Mouse (Mus musculus): Measurements from ENCODE around the gene St6galnac5. TPM values are rescaled to one million over a fixed set of nuclear protein-coding genes. Genes with fewer than 3 reads are reported as not detected.

St6galnac5 gene
- polyA plus RNA-seq, 1 experiment from 2014 or later = 1.1 TPM

GRCm38 (mm10) chr3:152942985-152943384 is 39.1 kb downstream of the St6galnac5 start:
- no peak overlapping the region for H3K4me3 ChIP-seq (ENCODE audit: low read length)
- 80% methylated on average over 11 of the region's 11 CpGs for WGBS
- no peak for ATAC-seq (ENCODE audit: low FRiP score, low TSS enrichment)
- no peak overlapping the region for H3K4me2 ChIP-seq (replicated peaks; ENCODE audit: low read depth, low read length)
- H3K9ac ChIP-seq (ENCODE audit: low read depth, low read length) = no peak overlapping the region
- no peaks in the 10 kb centered on the region for H3K36me3 ChIP-seq (ENCODE audit: control insufficient read depth, insufficient read depth, low read length)
- H3K27me3 ChIP-seq (ENCODE audit: control insufficient read depth, insufficient read depth, low read length) = no peaks in the 10 kb centered on the region
- H3K27ac ChIP-seq (ENCODE audit: low read depth, low read length) = no peak overlapping the region
- H3K4me1 ChIP-seq (ENCODE audit: control insufficient read depth, insufficient read depth, low read length) = no peaks in the 10 kb centered on the region
- no peaks in the 10 kb centered on the region for H3K9me3 ChIP-seq (ENCODE audit: control insufficient read depth, low read length)

GRCm38 (mm10) chr3:152941671-152942070 is 40.4 kb downstream of the St6galnac5 start:
- H3K4me1 ChIP-seq (ENCODE audit: control insufficient read depth, insufficient read depth, low read length) = no peaks in the 10 kb centered on the region
- H3K9ac ChIP-seq (ENCODE audit: low read depth, low read length) = no peak overlapping the region
- ATAC-seq (ENCODE audit: low FRiP score, low TSS enrichment) = no peak
- H3K9me3 ChIP-seq (ENCODE audit: control insufficient read depth, low read length) = no peaks in the 10 kb centered on the region
- 67% methylated on average over 5 of the region's 5 CpGs for WGBS
- H3K4me3 ChIP-seq (ENCODE audit: low read length) = no peak overlapping the region
- H3K36me3 ChIP-seq (ENCODE audit: control insufficient read depth, insufficient read depth, low read length) = no peaks in the 10 kb centered on the region
- no peak overlapping the region for H3K4me2 ChIP-seq (replicated peaks; ENCODE audit: low read depth, low read length)
- no peaks in the 10 kb centered on the region for H3K27me3 ChIP-seq (ENCODE audit: control insufficient read depth, insufficient read depth, low read length)
- no peak overlapping the region for H3K27ac ChIP-seq (ENCODE audit: low read depth, low read length)

- Histone ChIP-seq H3K4me1 (ENCODE audit: control insufficient read depth, insufficient read depth, low read length) (no peaks in the 10 kb centered on the region), H3K9ac (ENCODE audit: low read depth, low read length) (no peak overlapping the region), H3K4me3 (ENCODE audit: low read length) (no peak overlapping the region), H3K4me2 (replicated peaks; ENCODE audit: low read depth, low read length) (no peak overlapping the region), H3K27ac (ENCODE audit: low read depth, low read length) (no peak overlapping the region), H3K9me3 (ENCODE audit: control insufficient read depth, low read length) (no peaks in the 10 kb centered on the region), H3K27me3 (ENCODE audit: control insufficient read depth, insufficient read depth, low read length) (no peaks in the 10 kb centered on the region), H3K36me3 (ENCODE audit: control insufficient read depth, insufficient read depth, low read length) (no peaks in the 10 kb centered on the region)
- ATAC-seq (ENCODE audit: low FRiP score, low TSS enrichment) = no peak
- 96% methylated on average over 3 of the region's 3 CpGs for WGBS
Measured at GRCm38 (mm10) chr3:152936313-152936712, 45.7 kb downstream of the St6galnac5 start.

GRCm38 (mm10) chr3:152933737-152934136 is 48.3 kb downstream of the St6galnac5 start:
- WGBS = 94% methylated on average over 3 of the region's 3 CpGs
- H3K9ac ChIP-seq (ENCODE audit: low read depth, low read length) = no peak overlapping the region
- ATAC-seq (ENCODE audit: low FRiP score, low TSS enrichment) = no peak
- no peaks in the 10 kb centered on the region for H3K36me3 ChIP-seq (ENCODE audit: control insufficient read depth, insufficient read depth, low read length)
- H3K4me1 ChIP-seq (ENCODE audit: control insufficient read depth, insufficient read depth, low read length) = no peaks in the 10 kb centered on the region
- H3K4me3 ChIP-seq (ENCODE audit: low read length) = no peak overlapping the region
- H3K9me3 ChIP-seq (ENCODE audit: control insufficient read depth, low read length) = no peaks in the 10 kb centered on the region
- no peaks in the 10 kb centered on the region for H3K27me3 ChIP-seq (ENCODE audit: control insufficient read depth, insufficient read depth, low read length)
- H3K27ac ChIP-seq (ENCODE audit: low read depth, low read length) = no peak overlapping the region
- no peak overlapping the region for H3K4me2 ChIP-seq (replicated peaks; ENCODE audit: low read depth, low read length)

GRCm38 (mm10) chr3:152932544-152932943 is 49.5 kb downstream of the St6galnac5 start:
- WGBS = 84% methylated on average over 2 of the region's 2 CpGs
- H3K27me3 ChIP-seq (ENCODE audit: control insufficient read depth, insufficient read depth, low read length) = no peaks in the 10 kb centered on the region

GRCm38 (mm10) chr3:152932096-152932495 is 50.0 kb downstream of the St6galnac5 start:
- H3K27me3 ChIP-seq (ENCODE audit: control insufficient read depth, insufficient read depth, low read length) = no peaks in the 10 kb centered on the region
- ATAC-seq (ENCODE audit: low FRiP score, low TSS enrichment) = no peak
- no peak overlapping the region for H3K27ac ChIP-seq (ENCODE audit: low read depth, low read length)
- WGBS = 65% methylated on average over 4 of the region's 4 CpGs
- H3K4me3 ChIP-seq (ENCODE audit: low read length) = no peak overlapping the region
- H3K9ac ChIP-seq (ENCODE audit: low read depth, low read length) = no peak overlapping the region
- 0 out of 2 replicates have a peak, but pooled peaks cover 3% of the 10 kb centered on the region for H3K4me1 ChIP-seq (ENCODE audit: control insufficient read depth, insufficient read depth, low read length)
- H3K4me2 ChIP-seq (replicated peaks; ENCODE audit: low read depth, low read length) = no peak overlapping the region
- H3K9me3 ChIP-seq (ENCODE audit: control insufficient read depth, low read length) = no peaks in the 10 kb centered on the region
- no peaks in the 10 kb centered on the region for H3K36me3 ChIP-seq (ENCODE audit: control insufficient read depth, insufficient read depth, low read length)

More at GRCm38 (mm10) chr3:152932544-152932943, 49.5 kb downstream of the St6galnac5 start:
- no peak overlapping the region for H3K4me2 ChIP-seq (replicated peaks; ENCODE audit: low read depth, low read length)
- ATAC-seq (ENCODE audit: low FRiP score, low TSS enrichment) = no peak
- no peak overlapping the region for H3K4me3 ChIP-seq (ENCODE audit: low read length)
- H3K36me3 ChIP-seq (ENCODE audit: control insufficient read depth, insufficient read depth, low read length) = no peaks in the 10 kb centered on the region
- no peak overlapping the region for H3K9ac ChIP-seq (ENCODE audit: low read depth, low read length)
- H3K9me3 ChIP-seq (ENCODE audit: control insufficient read depth, low read length) = no peaks in the 10 kb centered on the region
- H3K4me1 ChIP-seq (ENCODE audit: control insufficient read depth, insufficient read depth, low read length) = 0 out of 2 replicates have a peak, but pooled peaks cover 3% of the 10 kb centered on the region
- no peak overlapping the region for H3K27ac ChIP-seq (ENCODE audit: low read depth, low read length)

- H3K4me2 ChIP-seq (replicated peaks; ENCODE audit: low read depth, low read length) = no peak overlapping the region
- no peak for ATAC-seq (ENCODE audit: low FRiP score, low TSS enrichment)
- H3K4me1 ChIP-seq (ENCODE audit: control insufficient read depth, insufficient read depth, low read length) = 0 out of 2 replicates have a peak, but pooled peaks cover 3% of the 10 kb centered on the region
- H3K36me3 ChIP-seq (ENCODE audit: control insufficient read depth, insufficient read depth, low read length) = no peaks in the 10 kb centered on the region
- no peak overlapping the region for H3K4me3 ChIP-seq (ENCODE audit: low read length)
- 83% methylated on average over 3 of the region's 3 CpGs for WGBS
- H3K27ac ChIP-seq (ENCODE audit: low read depth, low read length) = no peak overlapping the region
- no peak overlapping the region for H3K9ac ChIP-seq (ENCODE audit: low read depth, low read length)
- H3K9me3 ChIP-seq (ENCODE audit: control insufficient read depth, low read length) = no peaks in the 10 kb centered on the region
- H3K27me3 ChIP-seq (ENCODE audit: control insufficient read depth, insufficient read depth, low read length) = no peaks in the 10 kb centered on the region
Measured at GRCm38 (mm10) chr3:152931354-152931753, 50.7 kb downstream of the St6galnac5 start.

- Histone ChIP-seq H3K27ac (ENCODE audit: low read depth, low read length) (no peak overlapping the region), H3K9ac (ENCODE audit: low read depth, low read length) (no peak overlapping the region), H3K4me2 (replicated peaks; ENCODE audit: low read depth, low read length) (no peak overlapping the region), H3K4me3 (ENCODE audit: low read length) (no peak overlapping the region), H3K4me1 (ENCODE audit: control insufficient read depth, insufficient read depth, low read length) (0 out of 2 replicates have a peak, but pooled peaks cover 3% of the 10 kb centered on the region), H3K9me3 (ENCODE audit: control insufficient read depth, low read length) (no peaks in the 10 kb centered on the region), H3K27me3 (ENCODE audit: control insufficient read depth, insufficient read depth, low read length) (no peaks in the 10 kb centered on the region), H3K36me3 (ENCODE audit: control insufficient read depth, insufficient read depth, low read length) (no peaks in the 10 kb centered on the region)
- 80% methylated on average over 7 of the region's 7 CpGs for WGBS
- ATAC-seq (ENCODE audit: low FRiP score, low TSS enrichment) = no peak
Measured at GRCm38 (mm10) chr3:152929788-152930281, 52.2 kb downstream of the St6galnac5 start.

- Histone ChIP-seq H3K4me2 (replicated peaks; ENCODE audit: low read depth, low read length) (no peak overlapping the region), H3K9ac (ENCODE audit: low read depth, low read length) (no peak overlapping the region), H3K4me3 (ENCODE audit: low read length) (no peak overlapping the region), H3K36me3 (ENCODE audit: control insufficient read depth, insufficient read depth, low read length) (no peaks in the 10 kb centered on the region), H3K27me3 (ENCODE audit: control insufficient read depth, insufficient read depth, low read length) (no peaks in the 10 kb centered on the region), H3K4me1 (ENCODE audit: control insufficient read depth, insufficient read depth, low read length) (0 out of 2 replicates have a peak, but pooled peaks cover 3% of the 10 kb centered on the region), H3K9me3 (ENCODE audit: control insufficient read depth, low read length) (no peaks in the 10 kb centered on the region), H3K27ac (ENCODE audit: low read depth, low read length) (no peak overlapping the region)
- WGBS = 73% methylated on average over 10 of the region's 10 CpGs
- ATAC-seq (ENCODE audit: low FRiP score, low TSS enrichment) = no peak
Measured at GRCm38 (mm10) chr3:152929256-152929787, 52.7 kb downstream of the St6galnac5 start.
